Mouse (Mus musculus) MEL (cell line): Measurements from ENCODE around the gene Lhfpl2.

Experiments
- CTCF ChIP-seq, 3 experiments: IDR thresholded peaks in 2 of 3; conservative IDR thresholded peaks in 1 of 3; 2 replicates each; pipeline ENCODE4 v1.5.1; 2011 to 2012; ENCODE audit warnings: low read length in 3 of 3, low read depth in 2 of 3, mild to moderate bottlenecking in 2 of 3, improper control_type of control experiment in 1 of 3, inconsistent platforms in 1 of 3, mixed read lengths in 1 of 3, moderate library complexity in 1 of 3; ENCODE audit not compliant: control insufficient read depth in 1 of 3, insufficient read depth in 1 of 3, poor library complexity in 1 of 3, severe bottlenecking in 1 of 3
- MAX ChIP-seq: IDR thresholded peaks from 2 replicates; pipeline ENCODE4 v1.6.1; 2011; ENCODE audit warnings: low read length, improper control_type of control experiment

DNA sequence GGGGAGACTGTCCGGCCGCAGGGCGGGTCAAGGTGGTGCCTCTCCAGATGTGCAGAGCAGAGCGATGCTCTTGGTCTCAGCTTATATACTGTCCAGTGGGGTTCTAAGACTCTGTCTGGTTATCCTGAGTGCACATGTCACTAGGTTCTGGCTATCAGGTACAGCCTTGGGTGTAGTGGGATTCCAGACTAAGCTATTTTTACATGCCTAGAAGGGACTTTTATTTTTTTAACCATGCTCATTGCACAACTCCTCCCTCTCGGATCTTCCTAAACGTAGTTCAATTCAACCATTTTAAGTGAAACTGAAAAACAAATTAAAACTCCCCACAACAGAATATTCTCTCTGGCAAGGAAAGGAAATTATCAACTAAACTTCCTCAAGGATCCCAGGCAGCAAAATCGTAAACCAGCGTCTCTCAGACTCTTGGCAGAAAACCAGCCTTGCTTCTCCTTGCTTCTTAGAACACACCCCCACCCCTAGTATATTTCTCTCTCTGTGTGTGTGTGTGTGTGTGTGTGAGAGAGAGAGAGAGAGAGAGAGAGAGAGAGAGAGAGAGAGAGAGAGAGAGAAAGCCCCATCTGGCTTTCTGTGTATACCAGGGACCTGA, 47.4 kb downstream of the Lhfpl2 start:
- no peak for TF ChIP-seq MAX
- TF ChIP-seq CTCF (IDR thresholded peaks at IDR 0.05 in 2 of 3, conservative IDR thresholded peaks at IDR 0.05 in 1 of 3; ENCODE audit: control insufficient read depth in 1 of 3, insufficient read depth in 1 of 3, low read depth in 2 of 3, low read length in 3 of 3, poor library complexity in 1 of 3, severe bottlenecking in 1 of 3) = no peak
